Mouse (Mus musculus) cortical plate, adult 2 months (tissue): ENCODE measurements at regions not wholly inside any gene's neighbourhood (a gene's known extent, or its start where the extent isn't known, plus 50 kb on each side); places are given as distances from the start of the nearest gene placed in this dataset.

Experiments used
- H3K27ac ChIP-seq: fragments of 200-500 bp; 2 replicates; pipeline ENCODE4 v1.5.1; 2012; ENCODE audit warnings: low read length, control low read depth, inconsistent platforms; ENCODE audit not compliant: insufficient read depth
- H3K4me1 ChIP-seq: fragments of 200-500 bp; 2 replicates; pipeline ENCODE4 v1.6.1; 2011; ENCODE audit warnings: low read length; ENCODE audit not compliant: control insufficient read depth, insufficient read depth
- H3K4me3 ChIP-seq: fragments of 200-500 bp; 2 replicates; pipeline ENCODE4 v1.5.1; 2011; ENCODE audit warnings: mild to moderate bottlenecking, low read length, control low read depth; ENCODE audit not compliant: insufficient read depth
- CTCF ChIP-seq: fragments of 200-500 bp; IDR thresholded peaks from 2 replicates; pipeline ENCODE4 v1.5.1; 2011; ENCODE audit warnings: mild to moderate bottlenecking, control low read depth, low read length; ENCODE audit not compliant: insufficient read depth; ENCODE audit errors: extremely low read depth
- POLR2A ChIP-seq: fragments of 200-500 bp; IDR thresholded peaks from 2 replicates; pipeline ENCODE4 v1.6.1; 2011; ENCODE audit warnings: mild to moderate bottlenecking, low read length, control low read depth; ENCODE audit not compliant: insufficient read depth; ENCODE audit errors: extremely low read depth

- Histone ChIP-seq H3K27ac (no peak overlapping the region), H3K4me1 (no peaks in the 10 kb centered on the region), H3K4me3 (no peak overlapping the region)
- TF ChIP-seq CTCF (no peak), POLR2A (no peak)
Observed at GRCm38 (mm10) chr10:8998356-8998755, 112.5 kb upstream of the Sash1 start.

DNA sequence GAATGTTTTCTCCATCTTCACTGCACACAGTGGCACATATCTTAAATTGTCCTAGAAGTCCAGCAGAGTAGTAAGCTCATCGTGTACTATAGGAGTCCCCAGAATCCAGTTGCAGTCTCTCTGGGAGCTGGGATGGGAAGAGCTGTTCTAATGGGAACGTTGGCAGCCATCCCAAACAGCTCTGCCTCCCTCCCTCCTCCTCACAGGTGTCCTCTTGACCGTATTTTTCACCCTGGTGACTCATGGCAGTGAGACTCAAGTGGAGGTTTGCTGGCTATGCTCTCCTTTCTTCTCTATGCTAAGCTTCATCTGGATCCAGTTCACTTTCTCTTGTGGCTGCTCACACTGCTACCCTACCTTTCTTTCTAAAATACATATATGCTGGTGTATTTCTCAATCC is 109.2 kb upstream of the Sash1 start:
- no peak overlapping the region for H3K4me3 ChIP-seq
- H3K4me1 ChIP-seq, result no peaks in the 10 kb centered on the region
- H3K27ac ChIP-seq, result no peak overlapping the region
- TF ChIP-seq POLR2A (no peak), CTCF (no peak)

DNA sequence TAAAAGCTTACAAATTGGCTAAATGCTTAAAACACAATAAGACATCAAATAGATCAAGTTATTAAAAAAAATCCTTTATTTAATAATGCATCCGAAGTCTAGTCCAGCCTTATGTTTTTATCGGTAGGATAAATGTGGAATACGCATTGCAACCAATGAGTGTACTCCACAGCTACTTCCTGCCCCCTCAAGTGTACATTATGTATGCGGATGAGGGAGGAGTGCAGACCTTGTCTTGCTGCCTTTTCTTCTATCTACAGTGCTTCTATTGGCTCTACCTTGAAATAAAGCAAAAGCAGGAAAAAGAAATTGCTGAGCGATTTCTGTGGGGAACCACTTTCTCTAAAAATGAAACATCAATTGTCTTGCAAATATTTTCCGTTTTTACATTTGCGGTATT is 100.5 kb upstream of the Sash1 start:
- TF ChIP-seq POLR2A (no peak), CTCF (no peak)
- H3K4me3 ChIP-seq, result no peak overlapping the region
- H3K27ac ChIP-seq, result no peak overlapping the region
- H3K4me1 ChIP-seq, result no peaks in the 10 kb centered on the region

DNA sequence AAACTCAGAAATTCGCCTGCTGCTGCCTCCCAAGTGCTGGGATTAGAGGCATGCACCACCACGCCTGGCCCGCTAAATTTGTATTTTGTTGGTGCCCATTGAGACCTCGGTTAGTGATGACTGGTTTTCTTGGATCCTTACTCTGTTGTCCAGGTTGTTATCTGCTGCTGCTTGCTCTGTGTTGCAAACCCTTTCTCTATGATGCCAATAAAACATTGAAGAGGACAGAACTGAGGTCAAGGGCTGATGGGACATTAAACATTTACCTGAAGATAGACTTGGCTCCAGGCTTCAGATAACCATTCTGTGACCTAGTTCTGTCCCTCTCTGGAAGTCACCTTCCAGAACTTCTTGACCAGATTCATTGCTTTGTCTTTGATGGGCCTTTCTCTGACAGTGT is 97.5 kb upstream of the Sash1 start:
- H3K4me1 ChIP-seq, result no peaks in the 10 kb centered on the region
- no peak overlapping the region for H3K27ac ChIP-seq
- no peak for TF ChIP-seq CTCF
- TF ChIP-seq POLR2A, result no peak
- H3K4me3 ChIP-seq, result no peak overlapping the region

DNA sequence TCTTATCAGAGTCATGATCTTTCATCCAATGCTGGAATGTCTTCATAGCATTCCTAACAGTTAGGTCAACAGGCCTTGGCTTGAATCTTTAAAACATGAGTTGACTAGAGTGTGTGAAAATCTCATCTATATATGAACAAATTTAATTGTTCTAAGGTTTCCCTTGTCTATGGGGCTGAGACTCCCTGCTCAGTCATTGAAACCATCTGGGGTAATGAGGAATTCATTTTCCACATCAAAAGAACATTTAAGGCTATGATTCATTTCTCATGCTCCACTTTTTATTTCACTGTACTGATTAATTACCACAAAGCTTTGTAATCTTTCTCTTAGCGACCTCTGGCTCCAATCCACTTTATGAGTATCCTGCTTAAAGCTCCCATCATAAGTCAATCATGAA is 94.7 kb upstream of the Sash1 start:
- no peaks in the 10 kb centered on the region for H3K4me1 ChIP-seq
- TF ChIP-seq CTCF, result no peak
- no peak for TF ChIP-seq POLR2A
- no peak overlapping the region for H3K27ac ChIP-seq
- no peak overlapping the region for H3K4me3 ChIP-seq

- TF ChIP-seq POLR2A, result no peak
- TF ChIP-seq CTCF, result no peak
Observed at GRCm38 (mm10) chr10:8978595-8978994, 92.7 kb upstream of the Sash1 start.

DNA sequence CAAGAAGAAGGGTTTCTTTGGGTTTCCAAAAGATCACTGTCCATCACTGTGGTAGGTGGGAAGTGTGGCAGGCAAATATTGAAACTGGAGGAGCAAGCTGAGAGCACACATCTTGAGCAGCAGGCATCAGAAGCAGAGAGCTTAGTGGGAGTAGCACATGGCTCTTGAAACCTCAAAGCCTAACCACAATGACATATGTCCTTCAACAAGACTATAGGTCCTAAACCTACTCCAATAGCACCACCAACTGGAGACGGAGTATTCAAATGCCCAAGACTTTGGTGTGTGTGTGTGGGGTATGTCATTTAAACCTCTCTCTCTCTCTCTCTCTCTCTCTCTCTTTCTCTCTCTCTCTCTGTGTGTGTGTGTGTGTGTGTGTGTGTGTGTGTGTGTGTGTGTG is 88.1 kb upstream of the Sash1 start:
- TF ChIP-seq CTCF (peak; percentile 33; the same call in 1 of the 2 replicates), POLR2A (no peak)
- Histone ChIP-seq H3K27ac (no peak overlapping the region), H3K4me1 (peaks cover 2% of the 10 kb centered on the region; the same call in 1 of the 2 replicates), H3K4me3 (no peak overlapping the region)

More at GRCm38 (mm10) chr10:8978595-8978994, 92.7 kb upstream of the Sash1 start:
- Histone ChIP-seq H3K4me3 (no peak overlapping the region), H3K4me1 (no peaks in the 10 kb centered on the region), H3K27ac (no peak overlapping the region)

DNA sequence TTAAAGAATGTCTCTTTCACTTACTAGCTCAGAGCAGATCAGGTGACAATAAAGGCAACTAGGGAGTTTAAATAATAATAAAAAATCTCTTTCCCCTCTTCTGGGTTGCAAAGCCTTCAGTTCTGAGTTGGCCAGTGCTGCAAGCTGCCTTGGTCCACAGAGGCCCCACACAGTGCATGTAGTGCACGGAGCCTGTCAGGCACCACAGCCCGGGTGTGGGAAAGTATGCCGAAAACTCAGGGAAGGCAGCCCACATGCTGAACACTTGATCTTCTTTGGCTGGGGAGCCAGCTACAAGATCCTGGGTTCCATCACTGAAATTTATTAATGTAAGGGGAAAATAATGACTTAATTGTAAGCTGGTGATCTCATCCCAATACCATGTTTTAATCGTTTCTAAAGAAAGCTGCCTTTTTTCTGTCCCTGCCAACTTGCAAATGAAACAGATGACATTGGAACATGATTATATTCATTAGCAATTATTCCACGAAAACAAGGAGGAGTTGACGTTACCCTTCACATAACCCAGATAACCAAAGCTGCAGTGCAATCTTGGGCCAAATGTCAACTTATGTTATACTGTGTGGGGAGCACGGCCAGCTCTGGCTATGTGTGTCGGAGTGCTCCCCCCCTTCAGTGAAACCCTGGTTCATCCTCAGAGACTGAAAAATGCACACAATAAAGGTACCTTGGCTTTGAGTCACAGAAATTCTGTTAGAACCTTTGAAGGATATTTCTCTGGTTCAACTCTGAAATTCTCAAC is 87.1 kb upstream of the Sash1 start:
- H3K4me3 ChIP-seq, result no peak overlapping the region
- H3K4me1 ChIP-seq, result peaks cover 4% of the 10 kb centered on the region
- no peak overlapping the region for H3K27ac ChIP-seq
- TF ChIP-seq POLR2A (no peak), CTCF (no peak)

- Histone ChIP-seq H3K4me3 (no peak overlapping the region), H3K4me1 (peaks cover 4% of the 10 kb centered on the region), H3K27ac (no peak overlapping the region)
- no peak for TF ChIP-seq CTCF
Observed at GRCm38 (mm10) chr10:8970807-8971206, 84.9 kb upstream of the Sash1 start.

DNA sequence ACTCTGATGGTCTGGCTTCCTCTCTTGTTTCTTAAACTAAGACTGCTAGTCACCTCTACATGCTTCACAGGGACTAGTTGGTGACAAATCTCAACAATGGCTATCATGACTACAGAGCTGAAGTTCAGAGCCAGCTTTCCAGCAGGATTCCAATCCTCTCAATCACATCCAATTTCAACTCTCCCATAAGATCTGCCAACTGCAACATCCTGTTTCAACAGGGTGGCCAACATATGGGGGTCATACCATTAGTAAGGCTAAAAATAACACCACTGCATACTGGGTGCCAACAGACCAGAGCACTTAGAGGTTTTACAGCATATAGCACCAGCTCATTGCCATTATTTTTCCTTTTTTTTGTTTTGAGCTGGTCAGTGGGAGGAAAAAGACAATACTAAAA is 83.7 kb upstream of the Sash1 start:
- Histone ChIP-seq H3K4me1 (peaks cover 4% of the 10 kb centered on the region), H3K27ac (no peak overlapping the region), H3K4me3 (no peak overlapping the region)
- TF ChIP-seq CTCF, result no peak
- TF ChIP-seq POLR2A, result no peak

GRCm38 (mm10) chr10:8969016-8969415 is 83.1 kb upstream of the Sash1 start:
- Histone ChIP-seq H3K4me1 (peaks cover 4% of the 10 kb centered on the region), H3K4me3 (no peak overlapping the region), H3K27ac (no peak overlapping the region)
- no peak for TF ChIP-seq POLR2A
- no peak for TF ChIP-seq CTCF
